Mouse (Mus musculus) liver, adult (tissue): ENCODE measurements around the gene Prdm11.

Experiments
- GATA4 ChIP-seq: IDR thresholded peaks from 2 replicates; pipeline ENCODE4 v1.6.1; 2014; ENCODE audit warnings: mild to moderate bottlenecking, low read length; ENCODE audit not compliant: insufficient replicate concordance

Gene Prdm11

GRCm38 (mm10) chr2:93029267-93030060, 16.5 kb downstream of the Prdm11 start:
- TF ChIP-seq GATA4, result no peak

GRCm38 (mm10) chr2:93028865-93029264, 17.1 kb downstream of the Prdm11 start:
- no peak for TF ChIP-seq GATA4

- TF ChIP-seq GATA4, result no peak
Observed at GRCm38 (mm10) chr2:93027713-93028112, 18.3 kb downstream of the Prdm11 start.

- TF ChIP-seq GATA4, result no peak
Observed at GRCm38 (mm10) chr2:93024431-93024830, 21.5 kb downstream of the Prdm11 start.

GRCm38 (mm10) chr2:93018854-93019253, 27.1 kb downstream of the Prdm11 start:
- no peak for TF ChIP-seq GATA4

GRCm38 (mm10) chr2:93017151-93017550, 28.8 kb downstream of the Prdm11 start:
- no peak for TF ChIP-seq GATA4

- no peak for TF ChIP-seq GATA4
Observed at GRCm38 (mm10) chr2:93015041-93015440, 30.9 kb downstream of the Prdm11 start.

- peak; percentile 45; the same call in 1 of the 2 replicates for TF ChIP-seq GATA4
Observed at GRCm38 (mm10) chr2:93014093-93014937, 31.7 kb downstream of the Prdm11 start.

GRCm38 (mm10) chr2:93013415-93014092, 32.4 kb downstream of the Prdm11 start:
- TF ChIP-seq GATA4, result no peak

GRCm38 (mm10) chr2:93012976-93013375, 33.0 kb downstream of the Prdm11 start:
- TF ChIP-seq GATA4, result no peak

GRCm38 (mm10) chr2:93011933-93012332, 34.0 kb downstream of the Prdm11 start:
- TF ChIP-seq GATA4, result no peak

- no peak for TF ChIP-seq GATA4
Observed at GRCm38 (mm10) chr2:93011465-93011864, 34.5 kb downstream of the Prdm11 start.

GRCm38 (mm10) chr2:93007967-93008685, 37.8 kb downstream of the Prdm11 start:
- no peak for TF ChIP-seq GATA4

GRCm38 (mm10) chr2:93005028-93005427, 40.9 kb downstream of the Prdm11 start:
- no peak for TF ChIP-seq GATA4

GRCm38 (mm10) chr2:92991976-92992375, 54.0 kb downstream of the Prdm11 start:
- TF ChIP-seq GATA4, result no peak
